Mouse (Mus musculus) WW6 (cell line): ENCODE results near the gene Wfs1.
"Not testable (repeated sequence)": the region's sequence is repeated elsewhere in the genome, so short reads cannot be mapped to it uniquely, and the experiment has no call there.

Source experiments
- DNase-seq: peaks from one replicate; pipeline ENCODE4 v3.0.0-alpha.2; 2013; ENCODE audit warnings: low read depth, low spot score

Wfs1 gene

GRCm38 (mm10) chr5:36988124-36988780 is 753 bp downstream of the Wfs1 start:
- no peak for DNase-seq

DNA sequence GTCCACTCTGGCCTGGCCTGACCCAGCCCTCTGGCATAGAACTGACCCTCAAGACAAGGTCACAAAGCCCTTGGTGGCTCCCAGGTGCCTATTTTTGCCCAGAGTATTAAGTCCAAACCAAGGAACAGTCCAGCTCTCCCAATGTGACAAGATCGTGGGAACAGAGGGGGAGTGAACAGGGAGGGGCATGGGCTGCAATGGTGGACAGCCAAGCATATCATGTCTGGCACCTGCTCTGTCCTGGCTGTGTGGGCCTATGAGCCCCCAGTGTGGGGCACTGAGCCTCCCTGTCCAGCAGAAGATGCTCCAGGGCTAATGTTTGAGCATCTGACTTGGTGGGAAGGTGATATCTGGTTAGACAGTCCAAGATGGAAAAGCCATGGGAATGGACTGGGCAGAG is 2.4 kb downstream of the Wfs1 start:
- no peak for DNase-seq

- DNase-seq = no peak
Observed at GRCm38 (mm10) chr5:36982271-36982670, 6.7 kb downstream of the Wfs1 start.

GRCm38 (mm10) chr5:36979631-36980030 is 9.4 kb downstream of the Wfs1 start:
- DNase-seq = no peak

- no peak for DNase-seq
Observed at GRCm38 (mm10) chr5:36979001-36979400, 10.0 kb downstream of the Wfs1 start.

DNA sequence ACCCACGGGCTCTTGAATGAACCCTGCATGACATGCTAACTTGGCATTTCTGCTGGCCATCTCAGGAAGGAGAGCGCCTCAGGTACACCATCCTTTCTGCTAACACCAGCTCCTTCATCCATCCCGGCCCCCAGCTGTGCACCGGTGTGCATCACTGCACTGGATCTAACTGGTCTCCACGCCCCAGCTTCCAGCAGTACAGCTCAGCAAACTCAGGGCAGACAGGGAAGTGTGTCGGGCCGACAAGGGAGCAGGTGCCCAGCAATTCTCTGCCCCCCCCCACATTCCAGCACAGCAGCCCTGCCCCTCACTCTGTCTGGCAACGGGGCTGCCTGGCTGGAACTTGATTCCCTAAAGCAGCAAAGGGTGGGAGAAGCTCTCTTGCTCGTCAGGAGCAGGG is 11.2 kb downstream of the Wfs1 start:
- DNase-seq = no peak

GRCm38 (mm10) chr5:36975336-36975735 is 13.7 kb downstream of the Wfs1 start:
- no peak for DNase-seq

GRCm38 (mm10) chr5:36971587-36971986 is 17.4 kb downstream of the Wfs1 start:
- DNase-seq = no peak

DNA sequence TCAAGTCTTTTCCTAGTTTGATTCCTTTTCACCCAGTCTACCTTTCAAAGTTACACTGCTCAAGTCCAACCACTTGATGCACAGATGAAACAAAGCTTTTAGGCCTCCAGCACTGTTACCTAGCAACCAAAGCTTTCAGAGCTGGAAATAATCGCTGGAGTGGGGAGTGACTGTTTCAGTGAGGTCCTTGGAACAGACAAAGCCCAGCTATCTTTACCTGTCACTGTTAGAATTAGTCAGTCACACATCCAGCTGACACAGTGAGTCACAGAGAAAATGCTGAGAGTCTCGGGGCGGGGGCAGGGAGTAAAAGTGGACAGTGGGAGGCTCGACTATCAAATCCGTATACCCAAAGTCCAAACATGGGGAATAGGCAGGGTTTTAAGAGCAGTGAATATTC is 28.5 kb downstream of the Wfs1 start:
- no peak for DNase-seq

GRCm38 (mm10) chr5:36958837-36959236 is 30.2 kb downstream of the Wfs1 start:
- DNase-seq = peak; percentile 20

- DNase-seq = no peak
Observed at GRCm38 (mm10) chr5:36955366-36955765, 33.6 kb downstream of the Wfs1 start.

DNA sequence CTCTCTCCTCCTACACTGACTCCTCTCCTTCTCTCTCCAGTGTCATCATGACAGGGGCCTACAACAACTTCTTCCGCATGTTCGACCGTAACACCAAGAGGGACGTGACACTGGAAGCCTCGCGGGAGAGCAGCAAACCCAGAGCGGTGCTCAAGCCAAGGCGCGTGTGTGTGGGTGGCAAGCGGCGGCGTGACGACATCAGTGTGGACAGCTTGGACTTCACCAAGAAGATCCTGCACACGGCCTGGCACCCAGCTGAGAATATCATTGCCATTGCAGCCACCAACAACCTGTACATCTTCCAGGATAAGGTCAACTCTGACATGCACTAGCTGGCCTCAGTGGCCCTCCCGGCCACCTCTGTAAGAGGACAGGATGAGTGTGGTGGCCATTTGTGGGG is 36.7 kb downstream of the Wfs1 start:
- DNase-seq = no peak

- DNase-seq = no peak
Observed at GRCm38 (mm10) chr5:36950871-36951270, 38.1 kb downstream of the Wfs1 start.

DNA sequence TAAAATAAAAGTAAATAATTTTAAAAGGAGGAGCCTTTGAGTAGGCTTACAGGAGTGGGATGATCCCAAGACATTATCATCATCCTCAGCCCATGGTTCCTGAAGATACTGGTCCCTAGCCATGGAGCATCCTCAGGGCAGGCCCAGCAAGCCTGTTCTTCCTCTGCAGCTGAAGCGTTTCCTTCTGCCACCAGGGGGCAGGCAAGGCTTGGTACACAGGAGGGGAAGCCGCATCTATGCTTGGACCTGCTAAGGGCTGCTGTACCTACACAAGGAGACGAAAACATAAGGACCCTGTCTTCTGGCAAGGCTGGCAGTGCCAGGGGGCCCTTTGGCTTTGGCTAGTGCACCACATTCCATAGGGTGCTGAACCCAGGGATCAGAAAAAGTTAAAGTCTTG is 40.2 kb downstream of the Wfs1 start:
- DNase-seq = peak; percentile 55

DNA sequence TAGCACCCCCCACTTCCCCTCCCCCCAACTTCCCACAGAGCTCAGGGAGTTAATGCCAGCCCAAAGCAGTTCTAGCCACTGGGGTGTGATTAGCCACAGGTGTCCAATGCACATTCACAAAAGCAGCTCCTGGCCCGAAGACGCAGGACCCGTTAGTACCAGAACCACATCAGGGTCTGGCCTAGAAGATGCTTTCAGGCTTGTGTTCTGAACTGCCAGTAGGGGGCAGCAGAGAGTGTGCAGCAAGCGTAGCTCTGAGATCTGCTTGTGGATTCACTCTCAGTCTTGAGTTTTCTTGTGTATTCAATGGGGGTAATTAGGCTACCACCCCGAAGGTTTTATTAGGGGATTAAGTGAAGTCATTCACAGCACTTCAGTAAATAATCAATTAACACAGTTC is 42.6 kb downstream of the Wfs1 start:
- DNase-seq = peak; percentile 43

- no peak for DNase-seq
Observed at GRCm38 (mm10) chr5:36945713-36946112, 43.3 kb downstream of the Wfs1 start.

DNA sequence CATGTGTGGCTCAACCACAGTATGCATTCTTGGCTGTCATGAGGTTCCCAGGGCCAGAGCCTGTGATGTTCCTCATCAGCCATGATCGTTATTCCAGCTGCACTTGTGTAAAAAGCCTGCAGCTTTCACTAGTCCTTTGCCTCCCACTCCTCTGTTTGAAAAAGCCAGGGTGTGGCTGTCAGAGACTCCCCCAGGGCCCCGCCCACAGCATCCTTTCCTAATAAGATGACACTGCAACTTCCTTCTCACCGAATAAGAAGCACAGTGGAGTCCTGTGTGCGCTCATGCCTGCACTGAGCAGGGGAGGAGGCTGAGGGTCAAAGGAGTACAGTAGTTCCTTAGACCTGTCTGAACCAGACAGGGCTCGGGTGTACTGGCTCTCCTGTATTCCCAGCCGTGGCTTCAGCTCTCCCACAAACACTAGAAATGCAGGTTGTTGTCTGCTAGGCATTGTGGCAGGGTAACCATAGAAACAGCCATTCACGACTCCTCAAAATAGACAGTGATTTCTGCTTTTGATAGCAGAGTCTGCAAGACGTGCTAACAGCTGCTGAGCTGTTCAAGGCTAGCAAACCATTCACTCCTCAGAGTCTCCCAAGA is 43.8 kb downstream of the Wfs1 start:
- no peak for DNase-seq

GRCm38 (mm10) chr5:36944552-36944951 is 44.5 kb downstream of the Wfs1 start:
- DNase-seq = no peak

DNA sequence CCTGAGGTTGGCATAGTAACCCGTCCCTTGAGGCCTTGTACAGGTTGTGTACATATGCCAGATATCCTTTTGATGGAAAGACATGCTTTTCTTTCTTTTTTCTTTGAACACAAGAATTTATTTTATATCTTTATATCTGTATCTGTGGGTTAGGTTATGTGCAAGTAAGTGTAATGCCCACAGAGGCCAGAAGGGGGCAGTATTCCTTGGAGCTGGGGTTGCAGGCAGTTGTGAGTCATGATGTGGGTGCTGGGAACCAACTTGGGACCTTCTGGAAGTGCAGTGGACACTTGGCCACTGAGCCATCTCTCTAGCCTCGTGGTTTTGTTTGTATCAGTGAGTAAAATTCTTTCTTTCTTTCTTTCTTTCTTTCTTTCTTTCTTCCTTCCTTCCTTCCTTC is 46.6 kb downstream of the Wfs1 start:
- no peak for DNase-seq

DNA sequence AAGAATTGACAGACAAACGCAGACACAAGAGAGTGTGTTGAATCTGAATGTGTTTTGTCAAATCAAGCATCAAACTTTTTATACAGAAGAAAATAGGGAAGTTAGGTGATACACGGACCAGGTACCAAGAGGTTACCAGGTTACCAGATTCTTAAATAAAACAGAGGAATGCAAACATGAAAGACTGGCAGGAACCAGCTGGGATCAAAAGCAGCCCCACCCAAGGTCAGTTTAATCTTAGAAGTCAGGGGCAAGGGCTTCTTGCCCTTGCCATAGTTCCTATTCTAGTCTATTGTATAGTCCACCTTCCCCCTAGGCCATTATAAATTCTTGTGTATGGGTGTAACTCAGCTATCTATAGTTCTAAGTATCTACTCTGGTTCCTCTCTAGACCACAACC is 50.0 kb downstream of the Wfs1 start:
- DNase-seq = not testable (repeated sequence)

GRCm38 (mm10) chr5:36938021-36938420 is 51.0 kb downstream of the Wfs1 start:
- no peak for DNase-seq

DNA sequence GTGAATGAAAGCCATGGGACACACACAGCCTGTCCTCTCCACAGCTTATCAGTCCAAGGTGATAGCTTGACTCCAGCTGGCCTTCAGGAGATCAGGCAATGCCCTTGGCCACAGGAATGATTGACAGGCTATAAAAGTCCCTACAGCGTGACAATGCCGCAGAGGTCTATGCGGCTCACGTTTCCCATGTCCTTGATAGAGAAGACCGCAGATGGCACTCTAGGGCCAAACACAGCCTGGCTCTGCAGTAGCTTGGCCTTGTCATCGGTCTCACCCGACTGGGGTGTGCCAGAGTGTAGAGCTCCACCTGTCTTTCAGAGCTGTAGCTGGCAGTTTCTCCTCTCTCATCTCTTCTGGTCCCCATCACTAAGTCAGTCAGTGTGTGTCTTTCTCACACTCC is 52.5 kb downstream of the Wfs1 start:
- no peak for DNase-seq
